Mouse (Mus musculus) macrophage (primary cell): ENCODE measurements at regions not wholly inside any gene's neighbourhood (a gene's known extent, or its start where the extent isn't known, plus 50 kb on each side); places are given as distances from the start of the nearest gene placed in this dataset.
A peak's percentile ranks its signal among the peaks of the same experiment; 100 is the strongest.

Experiments used
- H3K27ac ChIP-seq: fragments of 350-480 bp; formaldehyde crosslinking; 2 replicates; pipeline ENCODE4 v1.9.0; 2021
- H3K36me3 ChIP-seq: fragments of 350-480 bp; formaldehyde crosslinking; 2 replicates; pipeline ENCODE4 v1.9.0; 2021; ENCODE audit errors: inconsistent target
- H3K4me3 ChIP-seq: fragments of 350-480 bp; formaldehyde crosslinking; 2 replicates; pipeline ENCODE4 v1.9.0; 2021; ENCODE audit errors: inconsistent target
- H3K79me2 ChIP-seq: fragments of 350-480 bp; formaldehyde crosslinking; 2 replicates; pipeline ENCODE4 v1.9.0; 2021; ENCODE audit errors: inconsistent target
- WGBS: methylation state at CpG from one replicate; pipeline ENCODE4 v1.1.7; 2026; ENCODE audit warnings: inconsistent platforms; ENCODE audit not compliant: missing documents; 5-methylcytosine and 5-hydroxymethylcytosine counted together

DNA sequence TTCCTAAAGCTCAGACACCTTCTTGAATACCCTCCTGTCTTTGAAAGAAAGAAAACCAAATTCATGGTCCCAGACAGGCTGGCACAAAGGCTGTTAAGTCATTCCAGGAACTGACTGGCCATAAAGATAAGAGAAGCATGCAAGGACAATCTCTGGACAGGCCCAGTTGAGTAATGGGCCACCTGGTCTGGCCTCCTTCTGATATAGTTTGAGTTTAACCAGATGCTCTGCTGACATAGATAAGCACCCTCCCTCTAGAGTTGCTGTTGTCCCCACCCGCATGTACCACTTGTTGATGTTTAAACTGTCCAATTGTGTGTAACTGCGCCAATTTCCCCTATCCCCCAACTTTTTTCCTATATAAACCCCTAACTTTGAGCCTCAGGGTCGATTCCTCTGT lies 310.4 kb downstream of the Ccser2 start:
- Histone ChIP-seq H3K36me3 (no peaks in the 10 kb centered on the region), H3K4me3 (no peak overlapping the region), H3K79me2 (no peaks in the 10 kb centered on the region), H3K27ac (no peak overlapping the region)
- 82% methylated on average over 3 of the region's 3 CpGs for WGBS

DNA sequence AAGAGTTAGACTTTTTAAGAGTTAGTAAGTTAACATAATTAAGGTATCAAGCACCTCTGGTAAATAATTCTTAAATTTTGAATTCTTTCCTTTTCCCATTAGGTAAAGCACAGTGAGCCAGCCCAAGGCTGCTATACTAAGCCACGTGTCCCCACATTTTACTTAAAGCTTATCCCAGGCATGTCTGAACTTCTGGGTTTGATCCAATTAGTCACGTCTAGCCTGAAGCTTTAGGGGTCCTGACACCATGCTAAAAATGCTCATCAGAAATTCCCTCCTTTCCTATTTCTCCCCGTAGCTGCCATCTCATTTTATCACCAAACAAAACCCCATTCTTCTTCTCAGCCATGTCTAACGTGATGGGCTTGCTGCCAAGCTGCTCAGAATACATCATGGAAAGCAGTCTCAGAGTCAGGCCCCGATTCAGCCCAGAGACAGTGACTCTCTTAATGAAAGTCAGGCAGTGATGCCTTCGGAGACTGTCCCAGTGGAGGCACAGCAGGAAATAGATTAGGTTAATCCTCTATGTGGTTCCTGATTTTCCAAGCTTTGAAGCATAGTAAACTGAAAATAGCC lies 315.5 kb downstream of the Ccser2 start:
- 79% methylated on average over 6 of the region's 6 CpGs for WGBS
- no peaks in the 10 kb centered on the region for H3K36me3 ChIP-seq
- H3K27ac ChIP-seq: no peak overlapping the region
- H3K4me3 ChIP-seq: no peak overlapping the region
- H3K79me2 ChIP-seq: no peaks in the 10 kb centered on the region

DNA sequence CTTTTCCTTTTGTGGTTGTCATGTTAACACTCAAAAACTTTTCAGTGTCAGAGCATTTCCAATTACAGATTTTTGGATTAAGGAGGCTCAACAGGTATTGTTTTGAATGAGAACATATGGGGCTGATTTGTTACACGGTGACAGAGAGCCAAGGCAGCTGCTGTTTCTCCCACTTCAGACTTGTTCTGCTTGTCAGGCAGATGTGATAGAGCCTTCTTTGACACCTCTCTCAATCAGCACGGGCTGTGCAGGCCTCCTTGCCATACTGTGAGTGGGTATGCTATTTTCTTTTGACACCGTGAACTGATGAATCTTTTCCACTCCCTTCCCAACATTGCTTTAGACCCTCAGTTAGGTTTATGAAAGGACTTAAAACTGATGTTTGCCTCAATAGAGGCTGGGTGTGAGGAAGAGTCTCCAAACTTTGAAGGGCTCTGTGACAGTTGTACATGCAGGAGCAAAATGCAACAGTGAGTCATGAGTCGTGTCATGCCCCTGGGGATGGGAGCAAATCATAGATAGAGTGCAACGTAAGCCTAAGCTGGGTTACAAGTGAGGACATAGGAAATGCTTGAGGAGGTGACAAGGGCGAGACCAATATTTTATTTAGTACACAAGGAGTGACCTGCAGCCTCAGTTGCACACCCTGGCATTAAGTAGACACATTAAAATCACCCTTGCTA lies 317.4 kb downstream of the Ccser2 start:
- H3K79me2 ChIP-seq: no peaks in the 10 kb centered on the region
- WGBS: 88% methylated on average over 6 of the region's 6 CpGs
- H3K27ac ChIP-seq: no peak overlapping the region
- H3K36me3 ChIP-seq: no peaks in the 10 kb centered on the region
- no peak overlapping the region for H3K4me3 ChIP-seq

DNA sequence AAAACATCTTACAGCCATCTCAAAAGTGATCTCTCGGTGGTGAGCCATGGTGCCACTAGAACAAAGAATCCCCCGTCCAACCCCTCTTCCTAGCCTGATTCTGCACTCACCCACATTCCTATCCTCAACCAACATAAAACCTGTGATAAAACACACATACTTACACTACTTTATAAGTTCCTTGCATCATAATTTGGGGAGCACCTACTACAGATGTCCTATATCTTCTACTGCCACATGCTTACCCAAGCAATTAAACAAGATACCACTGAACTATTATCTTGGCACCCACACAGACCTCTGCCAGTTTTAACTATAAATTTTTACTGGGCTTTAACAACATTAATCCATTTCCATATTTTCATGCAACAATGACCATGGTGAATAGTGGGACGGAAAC lies 321.9 kb downstream of the Ccser2 start:
- Histone ChIP-seq H3K36me3 (no peaks in the 10 kb centered on the region), H3K79me2 (no peaks in the 10 kb centered on the region), H3K4me3 (no peak overlapping the region), H3K27ac (no peak overlapping the region)
- 87% methylated on average over 3 of the region's 3 CpGs for WGBS

DNA sequence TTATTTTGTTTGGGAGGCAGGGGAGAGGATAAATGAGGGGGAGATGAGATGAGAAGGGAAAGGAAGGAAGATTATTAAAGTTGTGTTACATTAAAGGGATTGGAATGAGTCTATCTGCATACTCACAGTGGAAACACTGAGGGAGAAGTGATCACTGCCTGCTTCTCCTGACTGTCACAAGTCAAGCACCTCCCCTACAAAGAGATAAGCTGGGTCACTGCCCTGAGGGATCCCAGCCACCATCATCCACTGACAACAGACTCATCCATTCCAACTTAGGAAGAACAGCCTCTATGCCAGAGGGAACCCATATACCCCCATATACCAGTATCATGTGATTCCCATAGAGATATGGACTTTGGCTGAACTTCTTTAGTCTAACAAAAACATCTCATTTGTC lies 322.3 kb downstream of the Ccser2 start:
- Histone ChIP-seq H3K79me2 (no peaks in the 10 kb centered on the region), H3K27ac (no peak overlapping the region), H3K4me3 (no peak overlapping the region), H3K36me3 (no peaks in the 10 kb centered on the region)

DNA sequence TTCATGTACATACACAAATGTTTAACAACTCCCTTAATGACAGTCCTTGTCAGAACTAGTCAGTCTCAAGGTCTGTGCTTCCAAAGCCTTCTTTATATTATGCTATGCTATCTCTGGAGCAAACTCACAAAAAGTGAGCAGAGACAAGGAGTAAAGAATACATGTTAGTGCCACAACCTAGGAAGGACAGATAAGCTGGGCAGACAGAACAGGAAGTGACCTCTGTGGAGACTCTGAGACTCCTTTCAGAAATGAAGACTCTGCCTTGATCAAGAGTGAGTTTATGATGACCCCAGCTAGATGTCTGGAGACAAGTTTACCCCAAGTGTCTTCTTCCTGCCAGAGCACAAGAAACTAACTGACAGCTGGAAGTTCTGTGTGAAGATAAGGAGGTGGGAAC lies 343.8 kb downstream of the Ccser2 start:
- Histone ChIP-seq H3K36me3 (no peaks in the 10 kb centered on the region), H3K27ac (no peak overlapping the region), H3K79me2 (no peaks in the 10 kb centered on the region), H3K4me3 (no peak overlapping the region)

DNA sequence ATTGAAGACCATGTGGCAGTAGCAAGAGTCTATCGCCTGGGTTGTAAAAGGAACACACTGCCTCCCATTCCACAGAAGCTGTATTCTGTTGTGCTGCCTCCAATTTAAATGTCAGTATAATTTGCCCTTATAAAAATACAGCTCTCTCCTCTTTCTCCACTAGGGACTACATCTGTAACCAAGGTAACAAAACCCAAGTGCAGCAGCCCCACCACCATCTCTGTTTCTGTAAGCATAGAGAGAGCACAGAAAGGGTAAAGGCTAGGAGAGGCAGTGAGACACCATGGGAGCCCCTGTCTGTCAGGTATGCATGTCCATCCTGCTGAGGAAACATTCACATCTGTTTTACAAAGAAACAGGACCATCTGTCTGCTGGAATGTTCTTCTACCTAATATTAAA lies 344.4 kb downstream of the Ccser2 start:
- no peaks in the 10 kb centered on the region for H3K79me2 ChIP-seq
- H3K27ac ChIP-seq: no peak overlapping the region
- no peak overlapping the region for H3K4me3 ChIP-seq
- 100% methylated on average over 1 of the region's 1 CpGs for WGBS
- no peaks in the 10 kb centered on the region for H3K36me3 ChIP-seq

DNA sequence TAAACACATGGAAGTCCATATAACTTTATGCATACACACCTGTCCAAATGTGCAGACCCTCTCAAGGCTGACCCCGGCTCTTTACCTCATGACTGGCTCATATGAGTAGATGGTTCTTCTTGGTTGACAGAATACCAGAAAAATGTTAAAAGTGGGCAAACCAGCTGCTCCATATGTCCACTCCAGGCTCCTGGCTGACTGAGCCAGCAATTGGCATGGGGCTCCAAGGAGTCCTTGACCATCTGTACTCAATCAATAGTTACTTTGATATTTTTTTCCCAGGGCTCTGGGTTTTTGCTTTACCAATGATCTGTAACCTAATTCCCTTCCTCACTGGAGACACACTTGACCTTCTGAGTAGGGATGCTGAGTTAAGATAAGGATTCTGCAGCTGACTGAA lies 345.5 kb downstream of the Ccser2 start:
- Histone ChIP-seq H3K79me2 (no peaks in the 10 kb centered on the region), H3K36me3 (no peaks in the 10 kb centered on the region), H3K27ac (no peak overlapping the region), H3K4me3 (no peak overlapping the region)
- 91% methylated on average over 1 of the region's 1 CpGs for WGBS

DNA sequence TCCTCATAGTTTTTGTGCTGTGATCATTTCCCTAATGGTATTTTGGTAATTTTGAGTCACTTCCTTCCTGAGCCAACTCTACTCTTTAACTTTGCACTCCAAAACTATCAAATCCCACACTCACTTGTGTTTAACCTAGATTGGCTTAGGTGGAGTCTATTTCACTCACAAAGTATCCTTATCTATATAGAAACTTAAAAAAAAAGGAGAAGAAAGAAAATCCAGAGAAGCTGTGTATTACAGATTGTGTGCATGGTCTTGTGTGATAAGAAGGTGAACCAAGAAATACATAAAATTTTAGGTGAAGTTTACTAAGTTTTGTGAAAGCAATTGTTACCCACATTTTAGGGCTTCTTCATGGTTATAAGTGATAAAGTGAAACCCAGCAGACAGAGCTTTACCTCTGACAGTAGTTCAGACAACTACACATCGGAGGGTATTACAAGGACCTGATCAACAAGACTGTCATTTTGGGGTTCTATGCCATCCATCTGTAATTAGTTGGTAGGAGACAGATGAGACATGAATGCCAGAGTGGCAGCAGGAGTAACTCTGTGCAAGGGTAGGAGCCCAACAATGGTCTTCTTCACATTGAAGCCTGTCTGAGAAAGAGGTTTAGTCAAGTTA lies 350.0 kb downstream of the Ccser2 start:
- H3K27ac ChIP-seq: no peak overlapping the region
- no peak overlapping the region for H3K4me3 ChIP-seq
- H3K79me2 ChIP-seq: no peaks in the 10 kb centered on the region
- no peaks in the 10 kb centered on the region for H3K36me3 ChIP-seq
- 40% methylated on average over 1 of the region's 1 CpGs for WGBS

DNA sequence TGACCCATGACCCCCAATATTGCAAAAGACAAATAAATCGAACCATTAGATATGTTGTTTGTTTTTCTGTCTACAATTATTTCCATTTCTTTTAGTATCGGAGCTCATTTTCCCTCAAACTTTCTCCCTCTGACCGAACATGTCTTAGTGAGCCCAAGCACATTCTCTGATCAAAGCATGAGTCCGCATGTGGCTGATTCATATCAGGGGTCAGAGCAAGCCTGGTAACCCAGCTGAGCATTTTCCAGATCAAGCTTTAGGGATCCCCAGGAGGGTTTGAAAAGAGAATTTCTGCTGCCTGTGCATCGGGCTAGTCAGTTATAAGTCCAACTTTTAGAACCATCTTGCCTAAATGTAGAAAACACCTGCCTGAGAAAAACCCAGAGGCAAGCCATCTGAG lies 350.6 kb downstream of the Ccser2 start:
- WGBS: 46% methylated on average over 5 of the region's 5 CpGs
- H3K36me3 ChIP-seq: no peaks in the 10 kb centered on the region
- no peaks in the 10 kb centered on the region for H3K79me2 ChIP-seq
- 0 out of 2 replicates have a peak overlapping the region, but pooled peaks have one; percentile 10 for H3K27ac ChIP-seq
- H3K4me3 ChIP-seq: no peak overlapping the region

DNA sequence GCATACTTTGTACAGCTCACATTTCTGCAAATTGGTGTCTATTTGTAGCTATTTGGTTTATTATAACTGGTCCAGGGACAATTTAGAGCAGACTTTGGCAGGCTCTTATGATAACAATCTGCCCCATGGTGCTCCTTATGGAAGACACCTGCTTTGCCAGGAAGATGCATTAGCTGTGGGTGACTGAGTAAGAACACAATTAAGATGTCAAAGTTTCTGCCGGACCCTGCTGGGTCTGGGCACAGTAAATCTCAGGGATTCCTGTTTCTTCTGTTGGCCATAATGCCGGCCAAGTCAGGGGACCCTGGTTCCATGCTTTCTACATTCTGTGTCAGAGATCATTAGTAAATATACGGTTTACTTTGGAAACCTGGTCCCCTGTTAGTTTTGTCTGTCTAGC lies 353.7 kb downstream of the Ccser2 start:
- Histone ChIP-seq H3K4me3 (no peak overlapping the region), H3K79me2 (no peaks in the 10 kb centered on the region), H3K36me3 (no peaks in the 10 kb centered on the region), H3K27ac (no peak overlapping the region)
- 91% methylated on average over 3 of the region's 3 CpGs for WGBS

DNA sequence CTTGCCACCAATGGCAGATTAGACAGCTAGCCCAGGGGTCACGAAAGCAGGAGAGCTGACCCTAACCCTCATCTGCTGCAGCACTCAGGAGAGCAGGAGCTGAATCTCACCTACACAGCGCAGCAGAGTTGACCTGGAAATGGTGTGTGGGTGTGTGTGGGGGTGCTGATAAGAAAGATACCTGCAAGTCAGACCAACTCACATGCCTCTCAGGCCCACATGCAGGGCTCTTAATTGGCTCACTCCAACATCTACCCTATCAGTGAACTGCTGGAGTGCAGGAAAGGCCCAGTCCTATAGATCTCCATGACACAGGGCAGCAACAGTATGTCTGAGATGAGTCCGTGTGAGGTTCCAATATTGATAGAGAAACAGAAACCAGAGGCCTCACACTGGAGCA lies 355.7 kb downstream of the Ccser2 start:
- Histone ChIP-seq H3K4me3 (no peak overlapping the region), H3K79me2 (no peaks in the 10 kb centered on the region), H3K27ac (no peak overlapping the region), H3K36me3 (no peaks in the 10 kb centered on the region)
- 94% methylated on average over 3 of the region's 3 CpGs for WGBS

DNA sequence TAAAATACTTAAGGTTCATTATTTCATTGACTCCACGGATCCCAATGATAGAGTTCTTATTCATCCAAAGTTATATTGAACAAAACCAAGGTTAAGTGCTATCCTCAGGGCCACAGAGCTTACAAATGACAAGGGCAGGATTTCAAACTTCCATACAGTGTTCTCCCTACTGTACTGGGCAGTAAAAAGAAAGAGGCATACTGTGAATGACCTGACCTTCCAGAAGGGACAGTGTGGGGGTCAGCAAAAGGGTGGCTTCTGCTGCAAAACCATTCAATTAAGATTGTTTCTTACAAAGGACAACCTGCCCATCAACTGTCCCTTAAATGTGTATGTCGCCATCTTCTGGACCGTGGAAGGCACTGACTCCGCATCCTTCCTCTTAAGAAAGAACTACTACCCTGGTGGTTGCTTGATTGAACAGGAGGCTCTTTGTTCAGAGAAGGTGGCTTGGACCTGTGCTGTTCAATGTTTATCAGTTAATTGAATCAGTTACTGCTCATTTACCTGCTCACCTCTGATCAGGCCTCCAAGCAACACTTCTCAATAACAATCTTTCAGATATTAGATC lies 384.4 kb downstream of the Ccser2 start:
- no peak overlapping the region for H3K27ac ChIP-seq
- no peaks in the 10 kb centered on the region for H3K36me3 ChIP-seq
- H3K79me2 ChIP-seq: no peaks in the 10 kb centered on the region
- H3K4me3 ChIP-seq: no peak overlapping the region
- 61% methylated on average over 4 of the region's 4 CpGs for WGBS

DNA sequence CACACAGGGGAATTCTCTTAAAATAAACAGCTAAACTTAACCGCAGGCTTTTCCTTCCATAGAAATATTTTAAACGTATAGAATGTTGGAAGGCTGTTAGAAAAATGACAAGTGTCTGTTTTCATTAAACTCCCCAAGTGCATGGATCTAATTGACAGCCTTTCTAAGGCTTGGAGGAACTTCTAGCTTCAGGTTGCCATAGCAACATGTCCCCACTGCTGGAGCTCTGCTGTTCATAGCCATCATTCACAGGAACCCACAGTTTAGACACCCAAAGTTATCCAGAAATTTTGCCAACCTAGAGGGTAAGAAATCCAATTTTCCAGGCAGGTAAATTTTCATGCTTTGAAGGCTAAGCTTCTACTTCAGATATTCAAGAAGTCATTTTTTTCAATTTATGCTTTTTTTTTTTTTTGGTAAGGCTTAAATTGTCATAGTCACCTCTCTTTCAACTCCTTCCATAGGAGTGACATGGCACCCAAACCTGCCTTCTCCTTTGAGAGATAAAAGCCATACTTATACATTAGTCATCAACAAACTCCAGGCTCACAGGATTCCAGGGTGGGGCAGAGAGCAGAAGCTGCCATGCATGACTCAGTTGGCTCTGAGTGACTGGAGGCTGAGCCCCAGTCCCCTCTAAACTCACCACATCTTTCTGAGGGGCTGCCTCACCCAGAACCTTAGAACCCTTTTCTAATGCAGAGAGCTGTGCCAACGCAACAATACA lies 385.1 kb downstream of the Ccser2 start:
- H3K79me2 ChIP-seq: no peaks in the 10 kb centered on the region
- no peaks in the 10 kb centered on the region for H3K36me3 ChIP-seq
- no peak overlapping the region for H3K4me3 ChIP-seq
- no peak overlapping the region for H3K27ac ChIP-seq
- 80% methylated on average over 3 of the region's 3 CpGs for WGBS
